Mouse (Mus musculus) spleen, postnatal 14 days (tissue): ENCODE data around the gene Cmtr1.

Source experiments
- DNase-seq, 2 experiments: peaks; one replicate each; pipeline ENCODE4 v3.0.0; 2021 to 2022; ENCODE audit warnings: low spot score in 2 of 2

Gene Cmtr1

GRCm38 (mm10) chr17:29732522-29732921, 72.1 kb downstream of the Cmtr1 start:
- no peak for DNase-seq

- no peak for DNase-seq
Observed at GRCm38 (mm10) chr17:29736448-29737014, 76.1 kb downstream of the Cmtr1 start.

- no peak for DNase-seq
Observed at GRCm38 (mm10) chr17:29737849-29738804, 77.7 kb downstream of the Cmtr1 start.

GRCm38 (mm10) chr17:29747466-29747865, 87.1 kb downstream of the Cmtr1 start:
- no peak for DNase-seq

GRCm38 (mm10) chr17:29754510-29754909, 94.1 kb downstream of the Cmtr1 start:
- no peak for DNase-seq
